Mouse (Mus musculus): ENCODE measurements at regions not wholly inside any gene's neighbourhood (a gene's known extent, or its start where the extent isn't known, plus 50 kb on each side); places are given as distances from the start of the nearest gene placed in this dataset.

GRCm38 (mm10) chr15:62952487-62953214 lies 892.3 kb downstream of the Gsdmc2 start:
- WGBS: 41% methylated on average over 5 of the region's 5 CpGs

DNA sequence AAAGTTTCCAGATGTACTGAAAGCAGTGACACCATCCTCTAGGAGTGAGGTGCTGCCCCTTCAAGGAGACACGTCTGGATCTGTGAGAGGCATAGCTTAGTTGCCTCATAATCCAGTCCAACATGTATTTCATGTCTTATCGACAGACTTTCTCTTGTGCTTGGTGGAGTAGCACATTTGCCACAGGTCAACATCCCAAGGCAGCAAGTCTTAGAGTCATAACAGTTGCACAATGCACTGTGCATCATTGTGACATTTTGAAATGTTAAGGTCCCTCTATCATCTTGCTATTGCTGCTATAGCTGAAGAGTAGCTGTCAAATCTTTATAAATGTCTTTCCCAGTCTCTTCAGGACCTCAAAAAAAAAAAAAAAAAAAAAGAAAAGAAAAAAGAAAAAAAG lies 905.6 kb downstream of the Gsdmc2 start:
- no peaks in the 10 kb centered on the region for H3K9me3 ChIP-seq
- no peak overlapping the region for H3K27ac ChIP-seq (replicated peaks)
- WGBS: 93% methylated on average over 2 of the region's 2 CpGs
- ATAC-seq (replicated peaks): no peak
- no peak overlapping the region for H3K4me3 ChIP-seq
- H3K4me1 ChIP-seq: no peaks in the 10 kb centered on the region
- H3K9ac ChIP-seq (replicated peaks): no peak overlapping the region
- no peaks in the 10 kb centered on the region for H3K27me3 ChIP-seq
- no peak overlapping the region for H3K4me2 ChIP-seq (replicated peaks)
- no peaks in the 10 kb centered on the region for H3K36me3 ChIP-seq

More at GRCm38 (mm10) chr15:62952487-62953214, 892.3 kb downstream of the Gsdmc2 start:
- Histone ChIP-seq H3K4me1 (peaks cover 8% of the 10 kb centered on the region; the same call in 1 of the 2 replicates), H3K27ac (replicated peaks) (0 out of 2 replicates have a peak overlapping the region, but pooled peaks have one; percentile 44), H3K4me2 (replicated peaks) (no peak overlapping the region), H3K27me3 (no peaks in the 10 kb centered on the region), H3K9ac (replicated peaks) (no peak overlapping the region), H3K9me3 (no peaks in the 10 kb centered on the region), H3K4me3 (no peak overlapping the region), H3K36me3 (no peaks in the 10 kb centered on the region)
- ATAC-seq (replicated peaks): no peak; the same call in 1 of the 2 replicates

- H3K9ac ChIP-seq (replicated peaks): no peak overlapping the region
- ATAC-seq (replicated peaks): no peak
- no peak overlapping the region for H3K27ac ChIP-seq (replicated peaks)
- no peaks in the 10 kb centered on the region for H3K4me1 ChIP-seq
- 94% methylated on average over 4 of the region's 4 CpGs for WGBS
- no peaks in the 10 kb centered on the region for H3K27me3 ChIP-seq
- no peak overlapping the region for H3K4me2 ChIP-seq (replicated peaks)
- no peaks in the 10 kb centered on the region for H3K9me3 ChIP-seq
- H3K36me3 ChIP-seq: no peaks in the 10 kb centered on the region
- no peak overlapping the region for H3K4me3 ChIP-seq
Observed at GRCm38 (mm10) chr15:62937756-62938155, 907.2 kb downstream of the Gsdmc2 start.

GRCm38 (mm10) chr15:62934522-62935189 lies 910.3 kb downstream of the Gsdmc2 start:
- H3K36me3 ChIP-seq: no peaks in the 10 kb centered on the region
- no peak overlapping the region for H3K9ac ChIP-seq (replicated peaks)
- H3K4me2 ChIP-seq (replicated peaks): no peak overlapping the region
- ATAC-seq (replicated peaks): no peak
- H3K9me3 ChIP-seq: no peaks in the 10 kb centered on the region
- H3K27me3 ChIP-seq: no peaks in the 10 kb centered on the region
- no peaks in the 10 kb centered on the region for H3K4me1 ChIP-seq
- no peak overlapping the region for H3K27ac ChIP-seq (replicated peaks)
- H3K4me3 ChIP-seq: no peak overlapping the region

GRCm38 (mm10) chr15:62920520-62920919 lies 924.5 kb downstream of the Gsdmc2 start:
- Histone ChIP-seq H3K4me2 (replicated peaks) (no peak overlapping the region), H3K27me3 (no peaks in the 10 kb centered on the region), H3K4me3 (no peak overlapping the region), H3K9ac (replicated peaks) (no peak overlapping the region), H3K4me1 (no peaks in the 10 kb centered on the region), H3K36me3 (no peaks in the 10 kb centered on the region), H3K27ac (replicated peaks) (no peak overlapping the region), H3K9me3 (no peaks in the 10 kb centered on the region)
- ATAC-seq (replicated peaks): no peak
- 94% methylated on average over 2 of the region's 2 CpGs for WGBS

GRCm38 (mm10) chr15:62919264-62919663 lies 925.7 kb downstream of the Gsdmc2 start:
- no peaks in the 10 kb centered on the region for H3K36me3 ChIP-seq
- no peaks in the 10 kb centered on the region for H3K9me3 ChIP-seq
- no peak overlapping the region for H3K9ac ChIP-seq (replicated peaks)
- no peak overlapping the region for H3K4me3 ChIP-seq
- no peak overlapping the region for H3K27ac ChIP-seq (replicated peaks)
- H3K4me1 ChIP-seq: no peaks in the 10 kb centered on the region
- H3K4me2 ChIP-seq (replicated peaks): no peak overlapping the region
- H3K27me3 ChIP-seq: no peaks in the 10 kb centered on the region
- no peak for ATAC-seq (replicated peaks)

- WGBS: 64% methylated on average over 4 of the region's 4 CpGs
- Histone ChIP-seq H3K4me3 (no peak overlapping the region), H3K27ac (replicated peaks) (no peak overlapping the region), H3K36me3 (no peaks in the 10 kb centered on the region), H3K4me2 (replicated peaks) (no peak overlapping the region), H3K27me3 (no peaks in the 10 kb centered on the region), H3K9me3 (no peaks in the 10 kb centered on the region), H3K4me1 (peaks cover 4% of the 10 kb centered on the region), H3K9ac (replicated peaks) (no peak overlapping the region)
- no peak for ATAC-seq (replicated peaks)
Observed at GRCm38 (mm10) chr15:62908379-62908778, 936.6 kb downstream of the Gsdmc2 start.

DNA sequence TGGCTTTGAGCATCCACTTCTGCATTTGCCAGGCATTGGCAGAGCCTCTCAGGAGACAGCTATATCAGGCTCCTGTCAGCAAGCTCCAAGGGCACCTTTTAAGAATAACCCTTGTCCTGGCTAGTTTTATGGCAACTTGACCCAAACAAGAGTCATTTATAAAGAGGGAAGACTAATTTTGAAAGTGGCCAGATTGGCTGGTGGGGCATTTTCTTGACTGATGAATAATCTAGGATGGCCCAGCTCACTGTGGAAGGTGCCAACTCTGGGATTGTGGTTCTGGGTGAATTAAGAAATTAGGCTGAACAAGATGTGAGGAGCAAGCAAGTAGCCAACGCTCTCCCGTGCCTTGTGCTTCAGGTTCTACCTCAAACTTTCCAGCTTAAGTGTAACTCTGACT lies 937.8 kb downstream of the Gsdmc2 start:
- no peak overlapping the region for H3K27ac ChIP-seq (replicated peaks)
- no peaks in the 10 kb centered on the region for H3K27me3 ChIP-seq
- no peaks in the 10 kb centered on the region for H3K9me3 ChIP-seq
- WGBS: 92% methylated on average over 2 of the region's 2 CpGs
- no peaks in the 10 kb centered on the region for H3K36me3 ChIP-seq
- H3K9ac ChIP-seq (replicated peaks): no peak overlapping the region
- H3K4me2 ChIP-seq (replicated peaks): no peak overlapping the region
- no peak overlapping the region for H3K4me3 ChIP-seq
- H3K4me1 ChIP-seq: peaks cover 16% of the 10 kb centered on the region
- ATAC-seq (replicated peaks): no peak

DNA sequence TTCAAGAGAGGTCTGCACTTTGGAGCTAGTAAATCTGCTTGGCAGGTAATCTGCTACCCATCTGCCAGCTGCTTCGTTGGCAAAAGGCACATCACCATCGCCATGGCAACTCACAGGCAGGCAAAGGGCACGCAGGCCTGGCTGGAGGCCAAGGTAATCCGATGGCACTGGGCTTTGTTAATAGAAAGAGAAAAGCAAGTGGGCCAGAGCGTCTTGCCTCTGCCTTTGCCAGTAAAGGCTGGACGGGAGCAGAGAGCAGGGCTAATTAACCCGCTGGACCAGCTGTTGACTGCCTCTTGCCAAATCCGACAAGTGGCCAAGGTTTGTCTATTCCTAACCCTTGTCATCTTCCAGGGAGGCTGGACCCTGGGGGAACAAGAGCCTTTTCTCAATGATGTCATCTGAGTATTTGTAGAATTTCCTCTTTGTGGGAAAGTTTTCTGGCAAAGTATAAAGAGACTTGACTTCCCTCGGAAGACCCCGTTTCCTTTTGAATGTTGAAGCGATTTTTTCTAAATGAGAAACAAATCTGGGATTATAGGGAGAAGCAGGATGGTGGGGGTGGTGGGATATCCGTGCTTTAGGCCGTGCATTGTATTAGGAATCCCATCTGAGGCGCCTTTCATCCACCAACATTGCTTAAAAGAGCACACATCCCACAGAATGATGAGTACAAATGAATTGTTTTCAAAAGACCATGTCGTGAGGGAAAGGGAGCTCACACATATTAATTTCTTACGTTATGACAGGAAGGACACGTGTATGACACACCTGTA lies 941.7 kb downstream of the Gsdmc2 start:
- peak; percentile 96 for ATAC-seq (replicated peaks)
- H3K4me3 ChIP-seq: no peak overlapping the region
- peak overlapping the region; percentile 31 for H3K27ac ChIP-seq (replicated peaks)
- no peaks in the 10 kb centered on the region for H3K9me3 ChIP-seq
- peaks cover 21% of the 10 kb centered on the region for H3K4me1 ChIP-seq
- no peak overlapping the region for H3K9ac ChIP-seq (replicated peaks)
- H3K4me2 ChIP-seq (replicated peaks): peak overlapping the region; percentile 6; the same call in 1 of the 2 replicates
- WGBS: 10% methylated on average over 17 of the region's 17 CpGs
- no peaks in the 10 kb centered on the region for H3K27me3 ChIP-seq
- no peaks in the 10 kb centered on the region for H3K36me3 ChIP-seq

- H3K9me3 ChIP-seq: no peaks in the 10 kb centered on the region
- ATAC-seq (replicated peaks): peak; percentile 32; the same call in 1 of the 2 replicates
- H3K9ac ChIP-seq (replicated peaks): no peak overlapping the region
- no peak overlapping the region for H3K4me3 ChIP-seq
- no peaks in the 10 kb centered on the region for H3K27me3 ChIP-seq
- no peak overlapping the region for H3K4me2 ChIP-seq (replicated peaks)
- 0 out of 2 replicates have a peak overlapping the region, but pooled peaks have one; percentile 12 for H3K27ac ChIP-seq (replicated peaks)
- H3K36me3 ChIP-seq: no peaks in the 10 kb centered on the region
- H3K4me1 ChIP-seq: peaks cover 21% of the 10 kb centered on the region
- 69% methylated on average over 4 of the region's 4 CpGs for WGBS
Observed at GRCm38 (mm10) chr15:62901955-62902354, 943.0 kb downstream of the Gsdmc2 start.

GRCm38 (mm10) chr15:62889798-62890197 lies 955.2 kb downstream of the Gsdmc2 start:
- H3K4me1 ChIP-seq: no peaks in the 10 kb centered on the region

GRCm38 (mm10) chr15:62885331-62885730 lies 959.6 kb downstream of the Gsdmc2 start:
- H3K9me3 ChIP-seq: no peaks in the 10 kb centered on the region
- no peak for ATAC-seq (replicated peaks)
- H3K27me3 ChIP-seq: no peaks in the 10 kb centered on the region
- H3K27ac ChIP-seq (replicated peaks): no peak overlapping the region
- WGBS: 90% methylated on average over 4 of the region's 4 CpGs
- no peaks in the 10 kb centered on the region for H3K4me1 ChIP-seq
- no peak overlapping the region for H3K4me3 ChIP-seq
- H3K4me2 ChIP-seq (replicated peaks): no peak overlapping the region
- H3K9ac ChIP-seq (replicated peaks): no peak overlapping the region
- no peaks in the 10 kb centered on the region for H3K36me3 ChIP-seq

More at GRCm38 (mm10) chr15:62889798-62890197, 955.2 kb downstream of the Gsdmc2 start:
- Histone ChIP-seq H3K36me3 (no peaks in the 10 kb centered on the region), H3K9me3 (no peaks in the 10 kb centered on the region), H3K27ac (replicated peaks) (no peak overlapping the region), H3K4me3 (no peak overlapping the region), H3K27me3 (no peaks in the 10 kb centered on the region), H3K9ac (replicated peaks) (no peak overlapping the region), H3K4me2 (replicated peaks) (no peak overlapping the region)
- 79% methylated on average over 4 of the region's 4 CpGs for WGBS
- ATAC-seq (replicated peaks): no peak

Measured in forebrain, embryonic 15.5 days (tissue).